Mouse (Mus musculus) liver, postnatal 0 days (tissue): ENCODE results near the gene Ifnar1.

ENCODE experiments used
- CTCF ChIP-seq: sonication (generic); IDR thresholded peaks from 2 replicates; pipeline ENCODE4 v1.5.1; 2016; ENCODE audit warnings: antibody characterized with exemption, low read depth
- EP300 ChIP-seq: IDR thresholded peaks from 2 replicates; pipeline ENCODE4 v1.6.1; 2016; ENCODE audit warnings: antibody characterized with exemption, low read depth, mild to moderate bottlenecking

GRCm38 (mm10) chr16:91465505-91466240, 19.4 kb upstream of the Ifnar1 start:
- no peak for TF ChIP-seq EP300
- TF ChIP-seq CTCF = no peak
